23 mouse cellular contexts compared by ENCODE assay signal in genomic region chr7:46240696-46241095, GRCm38 (mm10). TPM values are rescaled to one million over a fixed set of nuclear protein-coding genes. Genes with fewer than 3 reads are reported as not detected.
DNase-seq lines count a peak whose midpoint lies in the region; ATAC-seq and TF ChIP-seq lines count a peak whose summit lies in the region.
"Had no signal": no experiment of that assay in that cellular context is flagged by ENCODE, and none has a peak within 500 bp of the region (broad histone marks: within the 10 kb centered on the region; RNA-seq: fewer than 3 reads in every experiment).

Gene Otog (plus strand): TSS chr7:46240987.

- no peak for DNase-seq in forebrain, embryonic 10.5 days (ENCODE audit: extremely low spot score, low spot score)
- DNase-seq in forebrain, embryonic 11.5 days (ENCODE audit: low spot score), result no peak
- DNase-seq in hindbrain, embryonic 10.5 days (ENCODE audit: low spot score), result no peak
- no peak for DNase-seq in embryonic facial prominence, embryonic 10.5 days (ENCODE audit: low spot score)
- DNase-seq: adrenal gland, postnatal 10 days; adrenal gland, postnatal 36 days; B cell, adult 2 months; embryo, embryonic 11 days; gastrocnemius, postnatal 25 days; heart, adult 18-20 months; heart, postnatal 14 days; kidney, adult 18-20 months; kidney, adult 9 months had no signal

- WGBS in forebrain, embryonic 10.5 days, result 46% methylated on average over 2 of the region's 2 CpGs
- WGBS in forebrain, embryonic 11.5 days, result 28% methylated on average over 2 of the region's 2 CpGs
- 33% methylated on average over 2 of the region's 2 CpGs for WGBS in hindbrain, embryonic 10.5 days
- WGBS in hindbrain, embryonic 12.5 days, result 31% methylated on average over 2 of the region's 2 CpGs
- 38% methylated on average over 2 of the region's 2 CpGs for WGBS in intestine, embryonic 16.5 days
- WGBS in intestine, postnatal 0 days, result 49% methylated on average over 2 of the region's 2 CpGs
- 32% methylated on average over 2 of the region's 2 CpGs for WGBS in embryonic facial prominence, embryonic 10.5 days

- H3K4me2 ChIP-seq in forebrain, embryonic 11.5 days (ENCODE audit: low read depth, low read length, severe bottlenecking), result no peak within 1 kb of the TSS
- no peak within 1 kb of the TSS for H3K4me2 ChIP-seq in hindbrain, embryonic 12.5 days (replicated peaks)
- H3K4me2 ChIP-seq in intestine, embryonic 16.5 days (ENCODE audit: low read depth, low read length), result no peak within 1 kb of the TSS
- no peak within 1 kb of the TSS for H3K4me2 ChIP-seq in intestine, postnatal 0 days (replicated peaks; ENCODE audit: low read depth)
- H3K4me2 ChIP-seq: forebrain, embryonic 13.5 days; heart, embryonic 13.5 days had no signal

- TF ChIP-seq CTCF in intestine, postnatal 0 days (IDR thresholded peaks at IDR 0.05; ENCODE audit: low read depth), result no peak

- peaks cover 37% of the 10 kb centered on the region for H3K4me1 ChIP-seq in forebrain, embryonic 10.5 days
- no peaks in the 10 kb centered on the region for H3K4me1 ChIP-seq in forebrain, embryonic 11.5 days (replicated peaks; ENCODE audit: control insufficient read depth, insufficient read depth, low read length)
- H3K4me1 ChIP-seq in hindbrain, embryonic 10.5 days (replicated peaks), result peaks cover 33% of the 10 kb centered on the region
- peaks cover 15% of the 10 kb centered on the region for H3K4me1 ChIP-seq in hindbrain, embryonic 12.5 days
- peaks cover 12% of the 10 kb centered on the region; the same call in 1 of the 2 replicates for H3K4me1 ChIP-seq in intestine, embryonic 16.5 days (ENCODE audit: control insufficient read depth, insufficient read depth, low read length)
- H3K4me1 ChIP-seq in intestine, postnatal 0 days (replicated peaks; ENCODE audit: control insufficient read depth, insufficient read depth, low read length), result no peaks in the 10 kb centered on the region
- peaks cover 34% of the 10 kb centered on the region for H3K4me1 ChIP-seq in embryonic facial prominence, embryonic 10.5 days

- 0 out of 2 replicates have a peak within 1 kb of the TSS, but pooled peaks have one; percentile 22 for H3K27ac ChIP-seq in forebrain, embryonic 10.5 days
- H3K27ac ChIP-seq in forebrain, embryonic 11.5 days (ENCODE audit: low read depth, low read length), result no peak within 1 kb of the TSS
- peak within 1 kb of the TSS; percentile 60; the same call in 1 of the 2 replicates for H3K27ac ChIP-seq in hindbrain, embryonic 10.5 days
- no peak within 1 kb of the TSS for H3K27ac ChIP-seq in hindbrain, embryonic 12.5 days
- no peak within 1 kb of the TSS for H3K27ac ChIP-seq in intestine, embryonic 16.5 days (ENCODE audit: low read length)
- no peak within 1 kb of the TSS for H3K27ac ChIP-seq in intestine, postnatal 0 days (ENCODE audit: low read depth, low read length)
- H3K27ac ChIP-seq in embryonic facial prominence, embryonic 10.5 days (replicated peaks), result peak within 1 kb of the TSS; percentile 30
- H3K27ac ChIP-seq: forebrain, embryonic 13.5 days; heart, embryonic 13.5 days had no signal

- no peaks in the 10 kb centered on the region for H3K36me3 ChIP-seq in forebrain, embryonic 10.5 days (replicated peaks)
- H3K36me3 ChIP-seq in forebrain, embryonic 11.5 days (ENCODE audit: control insufficient read depth, insufficient read depth, low read length), result no peaks in the 10 kb centered on the region
- H3K36me3 ChIP-seq in hindbrain, embryonic 10.5 days, result no peaks in the 10 kb centered on the region
- H3K36me3 ChIP-seq in hindbrain, embryonic 12.5 days, result no peaks in the 10 kb centered on the region
- no peaks in the 10 kb centered on the region for H3K36me3 ChIP-seq in intestine, embryonic 16.5 days (ENCODE audit: control insufficient read depth, insufficient read depth, low read length)
- no peaks in the 10 kb centered on the region for H3K36me3 ChIP-seq in intestine, postnatal 0 days (ENCODE audit: control insufficient read depth, insufficient read depth)
- H3K36me3 ChIP-seq in embryonic facial prominence, embryonic 10.5 days (replicated peaks), result no peaks in the 10 kb centered on the region
- H3K36me3 ChIP-seq: G1E; heart, embryonic 13.5 days had no signal

- H3K27me3 ChIP-seq in forebrain, embryonic 10.5 days (ENCODE audit: poor library complexity, severe bottlenecking), result peaks cover 25% of the 10 kb centered on the region
- H3K27me3 ChIP-seq in forebrain, embryonic 11.5 days (ENCODE audit: control insufficient read depth, insufficient read depth, low read length), result no peaks in the 10 kb centered on the region
- H3K27me3 ChIP-seq in hindbrain, embryonic 10.5 days (ENCODE audit: insufficient read depth, poor library complexity, severe bottlenecking), result peaks cover 14% of the 10 kb centered on the region; the same call in 1 of the 2 replicates
- H3K27me3 ChIP-seq in hindbrain, embryonic 12.5 days, result peaks cover 13% of the 10 kb centered on the region; the same call in 1 of the 2 replicates
- H3K27me3 ChIP-seq in intestine, embryonic 16.5 days (replicated peaks; ENCODE audit: control insufficient read depth, insufficient read depth, low read length), result no peaks in the 10 kb centered on the region
- no peaks in the 10 kb centered on the region for H3K27me3 ChIP-seq in intestine, postnatal 0 days (replicated peaks; ENCODE audit: control insufficient read depth, insufficient read depth, low read length)
- H3K27me3 ChIP-seq in embryonic facial prominence, embryonic 10.5 days (replicated peaks; ENCODE audit: low read depth, poor library complexity, severe bottlenecking), result peaks cover 17% of the 10 kb centered on the region; the same call in 1 of the 2 replicates
- H3K27me3 ChIP-seq: forebrain, embryonic 13.5 days; Patski had no signal

- ATAC-seq in forebrain, embryonic 11.5 days (replicated peaks; ENCODE audit: low FRiP score), result no peak
- ATAC-seq in hindbrain, embryonic 12.5 days (ENCODE audit: low FRiP score), result no peak
- no peak for ATAC-seq in intestine, embryonic 16.5 days
- no peak for ATAC-seq in intestine, postnatal 0 days
- ATAC-seq in frontal cortex, adult (ENCODE audit: low TSS enrichment), result no peak
- ATAC-seq: forebrain, embryonic 13.5 days; forebrain, embryonic 16.5 days; Patski had no signal

- no peak within 1 kb of the TSS for H3K4me3 ChIP-seq in forebrain, embryonic 10.5 days
- no peak within 1 kb of the TSS for H3K4me3 ChIP-seq in forebrain, embryonic 11.5 days (ENCODE audit: low read depth, low read length)
- H3K4me3 ChIP-seq in hindbrain, embryonic 10.5 days, result no peak within 1 kb of the TSS
- H3K4me3 ChIP-seq in hindbrain, embryonic 12.5 days, result no peak within 1 kb of the TSS
- H3K4me3 ChIP-seq in intestine, embryonic 16.5 days (ENCODE audit: low read length), result no peak within 1 kb of the TSS
- no peak within 1 kb of the TSS for H3K4me3 ChIP-seq in intestine, postnatal 0 days (ENCODE audit: low read depth, low read length)
- H3K4me3 ChIP-seq in embryonic facial prominence, embryonic 10.5 days, result no peak within 1 kb of the TSS
- H3K4me3 ChIP-seq: forebrain, embryonic 13.5 days; heart, embryonic 13.5 days had no signal

- H3K9ac ChIP-seq in forebrain, embryonic 11.5 days (ENCODE audit: low read length), result no peak within 1 kb of the TSS
- no peak within 1 kb of the TSS for H3K9ac ChIP-seq in hindbrain, embryonic 12.5 days
- 0 out of 2 replicates have a peak within 1 kb of the TSS, but pooled peaks have one; percentile 1 for H3K9ac ChIP-seq in intestine, embryonic 16.5 days (ENCODE audit: low read depth, low read length)
- H3K9ac ChIP-seq in intestine, postnatal 0 days (ENCODE audit: low read depth, low read length), result no peak within 1 kb of the TSS
- H3K9ac ChIP-seq: forebrain, embryonic 13.5 days; heart, embryonic 13.5 days had no signal

- H3K9me3 ChIP-seq in forebrain, embryonic 10.5 days, result no peaks in the 10 kb centered on the region
- no peaks in the 10 kb centered on the region for H3K9me3 ChIP-seq in forebrain, embryonic 11.5 days (ENCODE audit: control insufficient read depth, low read length)
- H3K9me3 ChIP-seq in hindbrain, embryonic 10.5 days, result no peaks in the 10 kb centered on the region
- no peaks in the 10 kb centered on the region for H3K9me3 ChIP-seq in hindbrain, embryonic 12.5 days (replicated peaks)
- H3K9me3 ChIP-seq in intestine, embryonic 16.5 days (ENCODE audit: control insufficient read depth, low read length), result no peaks in the 10 kb centered on the region
- H3K9me3 ChIP-seq in intestine, postnatal 0 days (ENCODE audit: control insufficient read depth), result no peaks in the 10 kb centered on the region
- H3K9me3 ChIP-seq in embryonic facial prominence, embryonic 10.5 days, result no peaks in the 10 kb centered on the region
- H3K9me3 ChIP-seq: forebrain, embryonic 13.5 days; G1E; heart, embryonic 13.5 days had no signal

RNA-seq across cellular contexts. Expression of gene Otog, which starts in this region (rescaled TPM):
- 0.07 TPM in 1 of 2 replicates, not detected in the other for polyA plus RNA-seq in forebrain, embryonic 10.5 days (2016; fragmentation: Nextera tagmentation; extraction: Ambion mirVana)
- 0.11 and 0.16 TPM in 2 replicates for polyA plus RNA-seq in forebrain, embryonic 11.5 days (2014; fragmentation: Nextera tagmentation; extraction: Ambion mirVana)
- 0.31 and 1.7 TPM in 2 replicates for polyA plus RNA-seq in hindbrain, embryonic 10.5 days (2016; fragmentation: Nextera tagmentation; extraction: Ambion mirVana)
- 1.4 and 4.5 TPM in 2 replicates for polyA plus RNA-seq in hindbrain, embryonic 12.5 days (2016; fragmentation: Nextera tagmentation; extraction: Ambion mirVana)
- polyA plus RNA-seq in intestine, embryonic 16.5 days (2015; fragmentation: Nextera tagmentation; extraction: Ambion mirVana), result 0.07 TPM in 1 of 2 replicates, not detected in the other
- polyA plus RNA-seq in intestine, postnatal 0 days (2015; fragmentation: Nextera tagmentation; extraction: Ambion mirVana), result not detected in 2 replicates
- polyA plus RNA-seq in embryonic facial prominence, embryonic 10.5 days (2016; fragmentation: Nextera tagmentation; extraction: Ambion mirVana), result 0.14 and 0.38 TPM in 2 replicates
- polyA plus RNA-seq: forebrain, embryonic 13.5 days; forebrain, embryonic 16.5 days; G1E; heart, embryonic 16.5 days; Patski had no signal

Comparison
In these comparisons a context has a peak if more than half of its experiments do, and no peak if none do; other contexts are left out.
1. H3K27ac ChIP-seq: peak in forebrain, embryonic 10.5 days (single experiment), hindbrain, embryonic 10.5 days (single experiment) and embryonic facial prominence, embryonic 10.5 days (single experiment); none in forebrain, embryonic 11.5 days (single experiment), hindbrain, embryonic 12.5 days (single experiment), intestine, embryonic 16.5 days (single experiment) and intestine, postnatal 0 days (single experiment).